Mouse (Mus musculus): ENCODE data around the gene Pola2. TPM values are rescaled to one million over a fixed set of nuclear protein-coding genes. Genes with fewer than 3 reads are reported as not detected.
A peak's percentile ranks its signal among the peaks of the same experiment; 100 is the strongest.

Pola2 gene
- polyA plus RNA-seq, 1 experiment, result 6.5 TPM

GRCm38 (mm10) chr19:5954031-5954710, 9.8 kb downstream of the Pola2 start:
- Histone ChIP-seq H3K4me3 (ENCODE audit: insufficient read depth, low read depth, low read length) (0 out of 2 replicates have a peak overlapping the region, but pooled peaks have one; percentile 4), H3K27ac (replicated peaks; ENCODE audit: low read depth, low read length) (peak overlapping the region; percentile 97), H3K4me1 (ENCODE audit: control insufficient read depth, insufficient read depth, insufficient read length, low read length) (peaks cover 36% of the 10 kb centered on the region)

DNA sequence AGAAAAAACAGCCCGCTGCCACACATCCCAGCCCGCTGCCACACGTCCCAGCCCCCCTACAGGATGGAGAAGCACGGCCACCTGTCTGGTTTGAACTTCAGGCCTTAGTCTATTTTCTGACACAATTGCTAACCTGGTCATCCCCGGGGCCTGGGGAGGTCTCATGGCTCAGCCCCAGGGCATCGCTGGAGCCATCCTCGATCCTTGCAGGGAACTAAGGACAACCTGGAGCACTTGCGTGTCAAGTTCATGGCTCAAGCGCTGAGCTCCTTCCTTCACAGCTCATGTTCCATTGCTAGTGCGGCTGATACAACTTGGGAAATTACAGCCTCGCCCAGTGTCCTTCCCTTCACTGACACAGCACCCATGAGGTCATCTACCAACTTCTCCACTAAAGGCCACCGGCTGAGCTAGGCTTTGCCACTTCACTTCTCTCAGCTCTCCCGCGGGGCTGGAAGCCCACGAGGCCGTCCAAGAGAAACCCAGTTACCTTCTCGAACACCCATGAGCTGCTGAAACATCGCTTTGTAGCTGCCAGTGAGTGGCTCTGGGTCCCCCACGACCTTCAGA, 10.7 kb downstream of the Pola2 start:
- Histone ChIP-seq H3K4me3 (ENCODE audit: insufficient read depth, low read depth, low read length) (no peak overlapping the region; the same call in 1 of the 2 replicates), H3K4me1 (ENCODE audit: control insufficient read depth, insufficient read depth, insufficient read length, low read length) (peaks cover 36% of the 10 kb centered on the region), H3K27ac (replicated peaks; ENCODE audit: low read depth, low read length) (peak overlapping the region; percentile 97)

DNA sequence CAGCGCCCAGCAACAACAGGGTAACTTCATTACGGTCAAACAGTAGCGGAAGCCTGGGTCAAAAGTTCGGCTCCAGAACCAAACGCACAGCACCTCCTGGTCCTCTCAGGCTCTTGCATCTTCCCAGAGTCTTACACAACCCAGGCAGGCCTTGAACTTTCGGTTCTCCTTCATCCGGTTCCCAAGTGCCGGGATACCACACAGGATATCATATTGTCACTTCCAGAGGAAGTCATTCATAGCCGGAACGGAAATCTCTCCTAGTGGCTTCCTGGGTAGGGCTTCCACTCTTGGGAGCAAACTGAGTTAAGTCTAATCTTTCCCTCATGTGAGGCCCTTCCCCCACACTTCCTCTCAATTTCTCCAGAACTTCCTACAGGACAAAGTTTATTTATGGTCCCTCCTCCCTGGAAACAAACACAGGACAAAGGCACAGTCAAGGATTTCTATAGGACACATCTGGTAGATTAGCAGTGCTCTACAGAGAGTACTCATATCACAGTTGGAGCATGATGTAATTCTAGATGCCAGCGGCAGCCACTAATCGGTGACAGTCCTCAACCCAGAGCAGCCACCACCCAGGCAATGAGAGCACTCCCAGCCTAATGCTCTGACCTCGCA, 11.8 kb downstream of the Pola2 start:
- H3K27ac ChIP-seq (replicated peaks; ENCODE audit: low read depth, low read length), result peak overlapping the region; percentile 97
- peaks cover 39% of the 10 kb centered on the region for H3K4me1 ChIP-seq (ENCODE audit: control insufficient read depth, insufficient read depth, insufficient read length, low read length)
- H3K4me3 ChIP-seq (ENCODE audit: insufficient read depth, low read depth, low read length), result peak overlapping the region; percentile 59

GRCm38 (mm10) chr19:5951631-5952030, 12.4 kb downstream of the Pola2 start:
- Histone ChIP-seq H3K27ac (replicated peaks; ENCODE audit: low read depth, low read length) (peak overlapping the region; percentile 95), H3K4me1 (ENCODE audit: control insufficient read depth, insufficient read depth, insufficient read length, low read length) (peaks cover 41% of the 10 kb centered on the region), H3K4me3 (ENCODE audit: insufficient read depth, low read depth, low read length) (peak overlapping the region; percentile 59)

GRCm38 (mm10) chr19:5950218-5950617, 13.8 kb downstream of the Pola2 start:
- peak overlapping the region; percentile 95 for H3K27ac ChIP-seq (replicated peaks; ENCODE audit: low read depth, low read length)
- H3K4me3 ChIP-seq (ENCODE audit: insufficient read depth, low read depth, low read length), result peak overlapping the region; percentile 59
- H3K4me1 ChIP-seq (ENCODE audit: control insufficient read depth, insufficient read depth, insufficient read length, low read length), result peaks cover 50% of the 10 kb centered on the region

- peaks cover 49% of the 10 kb centered on the region for H3K4me1 ChIP-seq (ENCODE audit: control insufficient read depth, insufficient read depth, insufficient read length, low read length)
- no peak overlapping the region for H3K4me3 ChIP-seq (ENCODE audit: insufficient read depth, low read depth, low read length)
- H3K27ac ChIP-seq (replicated peaks; ENCODE audit: low read depth, low read length), result peak overlapping the region; percentile 83
Observed at GRCm38 (mm10) chr19:5945891-5946290, 18.1 kb downstream of the Pola2 start.

DNA sequence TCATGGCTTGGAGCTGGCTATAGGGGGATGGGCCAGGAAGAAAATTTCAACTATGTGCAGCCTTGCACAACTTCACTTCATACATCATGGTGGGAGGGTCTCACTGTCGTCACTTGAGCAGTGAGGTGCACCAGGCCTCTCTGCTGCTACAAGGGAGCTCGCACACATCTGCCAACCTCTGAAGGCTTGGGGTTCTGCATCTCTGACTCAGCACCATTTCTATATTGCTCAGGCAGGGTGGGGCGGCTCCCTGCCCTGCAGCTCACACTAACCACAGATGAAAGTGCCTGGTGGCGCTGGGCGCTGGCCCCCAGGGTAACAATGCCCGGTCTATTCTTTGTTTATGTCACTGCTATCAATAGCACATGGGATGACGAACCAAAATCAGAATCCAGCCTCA, 19.0 kb downstream of the Pola2 start:
- Histone ChIP-seq H3K27ac (replicated peaks; ENCODE audit: low read depth, low read length) (peak overlapping the region; percentile 83), H3K4me1 (ENCODE audit: control insufficient read depth, insufficient read depth, insufficient read length, low read length) (peaks cover 53% of the 10 kb centered on the region), H3K4me3 (ENCODE audit: insufficient read depth, low read depth, low read length) (no peak overlapping the region)

- Histone ChIP-seq H3K4me1 (ENCODE audit: control insufficient read depth, insufficient read depth, insufficient read length, low read length) (peaks cover 57% of the 10 kb centered on the region), H3K4me3 (ENCODE audit: insufficient read depth, low read depth, low read length) (no peak overlapping the region), H3K27ac (replicated peaks; ENCODE audit: low read depth, low read length) (peak overlapping the region; percentile 25; the same call in 1 of the 2 replicates)
Observed at GRCm38 (mm10) chr19:5944145-5944544, 19.9 kb downstream of the Pola2 start.

- Histone ChIP-seq H3K4me1 (ENCODE audit: control insufficient read depth, insufficient read depth, insufficient read length, low read length) (peaks cover 57% of the 10 kb centered on the region), H3K4me3 (ENCODE audit: insufficient read depth, low read depth, low read length) (no peak overlapping the region), H3K27ac (replicated peaks; ENCODE audit: low read depth, low read length) (no peak overlapping the region)
Observed at GRCm38 (mm10) chr19:5943404-5943803, 20.6 kb downstream of the Pola2 start.

DNA sequence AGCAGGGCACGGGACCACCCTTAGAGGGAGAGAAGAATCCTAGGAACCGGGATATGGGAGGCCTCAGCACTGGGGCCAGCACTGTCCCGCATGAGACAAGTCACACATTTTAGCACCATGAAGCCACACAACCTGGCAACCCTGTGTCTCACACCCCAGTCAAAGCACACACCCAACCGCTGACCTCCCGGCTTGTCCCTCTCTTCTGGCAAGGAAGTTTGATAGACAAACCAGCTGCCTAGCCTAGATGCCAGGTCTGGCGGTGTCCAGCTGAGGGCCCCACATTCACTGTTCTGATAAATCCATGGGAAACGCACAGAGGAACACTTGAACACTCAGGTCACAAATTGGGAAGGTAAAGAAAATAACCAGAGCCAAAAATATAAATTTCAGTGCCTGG, 21.4 kb downstream of the Pola2 start:
- Histone ChIP-seq H3K27ac (replicated peaks; ENCODE audit: low read depth, low read length) (peak overlapping the region; percentile 19; the same call in 1 of the 2 replicates), H3K4me1 (ENCODE audit: control insufficient read depth, insufficient read depth, insufficient read length, low read length) (peaks cover 61% of the 10 kb centered on the region), H3K4me3 (ENCODE audit: insufficient read depth, low read depth, low read length) (no peak overlapping the region)

- no peak overlapping the region; the same call in 1 of the 2 replicates for H3K4me3 ChIP-seq (ENCODE audit: insufficient read depth, low read depth, low read length)
- peaks cover 52% of the 10 kb centered on the region for H3K4me1 ChIP-seq (ENCODE audit: control insufficient read depth, insufficient read depth, insufficient read length, low read length)
- H3K27ac ChIP-seq (replicated peaks; ENCODE audit: low read depth, low read length), result peak overlapping the region; percentile 97
Observed at GRCm38 (mm10) chr19:5940656-5941055, 23.3 kb downstream of the Pola2 start.

GRCm38 (mm10) chr19:5940173-5940572, 23.8 kb downstream of the Pola2 start:
- Histone ChIP-seq H3K27ac (replicated peaks; ENCODE audit: low read depth, low read length) (peak overlapping the region; percentile 97), H3K4me1 (ENCODE audit: control insufficient read depth, insufficient read depth, insufficient read length, low read length) (peaks cover 52% of the 10 kb centered on the region), H3K4me3 (ENCODE audit: insufficient read depth, low read depth, low read length) (no peak overlapping the region)

DNA sequence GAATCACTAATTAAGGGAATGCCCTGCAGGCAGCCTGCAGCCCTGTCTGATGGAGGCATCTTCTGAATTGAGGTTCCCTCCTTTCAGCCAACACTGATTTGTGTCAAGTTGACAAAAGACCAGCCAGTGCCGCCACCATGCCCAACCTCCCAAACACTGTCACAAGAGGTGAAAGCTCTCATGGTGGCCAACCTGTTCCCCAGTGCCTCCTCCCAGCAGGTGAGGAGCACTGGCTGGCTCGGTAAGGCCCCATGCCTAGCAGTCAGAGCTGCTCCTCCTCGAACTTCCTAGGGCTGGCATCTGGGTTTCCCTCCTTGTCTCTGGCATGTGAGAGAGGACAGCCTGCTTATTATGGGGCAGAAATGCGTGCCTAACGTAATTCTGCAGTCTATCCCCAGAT, 24.3 kb downstream of the Pola2 start:
- Histone ChIP-seq H3K4me1 (ENCODE audit: control insufficient read depth, insufficient read depth, insufficient read length, low read length) (peaks cover 51% of the 10 kb centered on the region), H3K4me3 (ENCODE audit: insufficient read depth, low read depth, low read length) (no peak overlapping the region), H3K27ac (replicated peaks; ENCODE audit: low read depth, low read length) (peak overlapping the region; percentile 70)

DNA sequence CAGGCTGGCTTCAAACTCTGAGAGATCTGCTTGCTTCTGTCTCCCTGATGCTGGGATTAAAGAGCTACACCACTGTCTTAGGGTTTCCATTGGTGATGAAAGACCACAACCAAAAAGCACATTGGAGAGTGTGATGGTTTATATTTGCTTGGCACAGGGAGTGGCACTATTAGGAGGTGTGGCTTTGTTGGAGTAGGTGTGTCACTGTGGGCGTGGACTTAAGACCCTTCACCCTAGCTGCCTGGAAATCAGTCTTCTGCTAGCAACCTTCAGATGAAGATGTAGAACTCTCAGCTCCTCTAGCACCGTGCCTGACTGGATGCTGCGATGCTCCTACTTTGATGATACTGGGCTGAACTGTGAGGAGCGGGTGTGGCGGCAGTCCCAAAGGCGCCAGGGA, 25.5 kb downstream of the Pola2 start:
- Histone ChIP-seq H3K4me1 (ENCODE audit: control insufficient read depth, insufficient read depth, insufficient read length, low read length) (peaks cover 42% of the 10 kb centered on the region), H3K27ac (replicated peaks; ENCODE audit: low read depth, low read length) (peak overlapping the region; percentile 62; the same call in 1 of the 2 replicates), H3K4me3 (ENCODE audit: insufficient read depth, low read depth, low read length) (no peak overlapping the region)

GRCm38 (mm10) chr19:5937836-5938406, 26.1 kb downstream of the Pola2 start:
- H3K4me3 ChIP-seq (ENCODE audit: insufficient read depth, low read depth, low read length), result no peak overlapping the region
- H3K27ac ChIP-seq (replicated peaks; ENCODE audit: low read depth, low read length), result peak overlapping the region; percentile 62
- H3K4me1 ChIP-seq (ENCODE audit: control insufficient read depth, insufficient read depth, insufficient read length, low read length), result peaks cover 42% of the 10 kb centered on the region
